Comparison of ENCODE assay signal across 9 mouse cellular contexts in the genomic region with DNA sequence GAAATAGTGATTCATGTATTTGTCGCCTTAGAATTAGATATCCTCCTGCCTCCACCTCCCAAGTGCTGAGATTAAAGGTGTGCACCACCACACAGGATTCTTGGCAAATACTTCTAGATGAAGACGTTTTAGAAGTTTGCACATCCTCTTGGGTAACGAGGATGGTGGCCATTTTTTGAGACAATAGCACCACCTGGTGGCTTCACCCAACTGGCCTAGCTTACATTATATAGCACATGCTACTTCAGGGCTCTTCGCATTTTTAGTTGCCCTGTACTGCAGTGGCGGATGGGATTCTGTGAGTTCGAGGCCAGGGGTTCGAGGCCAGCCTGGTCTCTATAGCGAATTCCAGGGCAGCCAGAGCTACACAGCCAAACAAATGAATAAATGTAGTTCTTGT. TPM values are rescaled to one million over a fixed set of nuclear protein-coding genes. Genes with fewer than 3 reads are reported as not detected.
DNase-seq lines count a peak whose midpoint lies in the region; ATAC-seq lines count a peak whose summit lies in the region.
"Had no signal": no experiment of that assay in that cellular context is flagged by ENCODE, and none has a peak within 500 bp of the region (broad histone marks: within the 10 kb centered on the region; RNA-seq: fewer than 3 reads in every experiment).

No protein-coding gene starts in this region.

- no peak overlapping the region for H3K9ac ChIP-seq in hindbrain, embryonic 14.5 days

- H3K9me3 ChIP-seq in hindbrain, embryonic 14.5 days (ENCODE audit: control insufficient read depth, low read length), result no peaks in the 10 kb centered on the region

- peak; percentile 86 for DNase-seq in MN1 (ENCODE audit: low spot score)
- DNase-seq in cerebellum, adult 9-10 months, result peak; percentile 74
- peak; percentile 88 for DNase-seq in hindbrain, embryonic 14.5 days (ENCODE audit: low spot score)
- peak; percentile 55 to 75 for DNase-seq in layer of hippocampus, postnatal 14 days (ENCODE audit: low spot score in 2 of 2)
- peak; percentile 88 for DNase-seq in lung, postnatal 10 days
- peak; percentile 49 for DNase-seq in retina, adult 2 months (ENCODE audit: low read depth, low spot score)
- peak; percentile 73 for DNase-seq in thymus, postnatal 25 days

- peak; percentile 81 for ATAC-seq in frontal cortex, adult (ENCODE audit: low TSS enrichment)
- peak; percentile 54; the same call in 1 of the 2 replicates for ATAC-seq in hindbrain, embryonic 14.5 days (ENCODE audit: low FRiP score)

- 38% methylated on average over 8 of the region's 8 CpGs for WGBS in hindbrain, embryonic 14.5 days

- no peak overlapping the region for H3K4me2 ChIP-seq in hindbrain, embryonic 14.5 days (replicated peaks)

- H3K4me3 ChIP-seq in hindbrain, embryonic 14.5 days (replicated peaks; ENCODE audit: low read length), result no peak overlapping the region

- no peaks in the 10 kb centered on the region for H3K4me1 ChIP-seq in hindbrain, embryonic 14.5 days (replicated peaks; ENCODE audit: control insufficient read depth, insufficient read depth, low read length)

- H3K36me3 ChIP-seq in hindbrain, embryonic 14.5 days (replicated peaks; ENCODE audit: control insufficient read depth, insufficient read depth), result no peaks in the 10 kb centered on the region

- H3K27me3 ChIP-seq in hindbrain, embryonic 14.5 days (ENCODE audit: control insufficient read depth, insufficient read depth, low read length), result no peaks in the 10 kb centered on the region

- H3K27ac ChIP-seq in hindbrain, embryonic 14.5 days, result no peak overlapping the region
- H3K27ac ChIP-seq: macrophage had no signal

RNA-seq across cellular contexts. Expression of gene Gtf3a, which starts 44.1 kb away (rescaled TPM):
- polyA plus RNA-seq in hindbrain, embryonic 14.5 days (2014; fragmentation: Nextera tagmentation; extraction: Ambion mirVana), result 99.5 and 103 TPM in 2 replicates
- total RNA-seq in layer of hippocampus, postnatal 14 days (2021), result 10 to 100 TPM; 23.5 to 26.5 TPM

RNA-seq across cellular contexts. Expression of gene Mtif3, which starts 59.2 kb away (rescaled TPM):
- polyA plus RNA-seq in hindbrain, embryonic 14.5 days (2014; fragmentation: Nextera tagmentation; extraction: Ambion mirVana), result 27.4 and 28.5 TPM in 2 replicates
- 10 to 100 TPM; 18.1 to 19.3 TPM for total RNA-seq in layer of hippocampus, postnatal 14 days (2021)

RNA-seq across cellular contexts. Expression of gene Rasl11a, which starts 59.5 kb away (rescaled TPM):
- polyA plus RNA-seq in hindbrain, embryonic 14.5 days (2014; fragmentation: Nextera tagmentation; extraction: Ambion mirVana), result 7.6 and 8.0 TPM in 2 replicates
- total RNA-seq in layer of hippocampus, postnatal 14 days (2021), result 10 to 100 TPM; 22.6 to 25.5 TPM
- polyA plus RNA-seq: macrophage had no signal
